Mouse (Mus musculus) ES-E14 (cell line): ENCODE results near the gene Zbtb7a.

ENCODE experiments used
- CHD2 ChIP-seq: IDR thresholded peaks from 2 replicates; pipeline ENCODE4 v1.6.1; 2014; ENCODE audit warnings: mild to moderate bottlenecking, low read depth, low read length, inconsistent platforms
- HCFC1 ChIP-seq: IDR thresholded peaks from 2 replicates; pipeline ENCODE4 v1.6.1; 2012; ENCODE audit warnings: low read length, inconsistent platforms, borderline replicate concordance; ENCODE audit not compliant: insufficient read depth
- MAFK ChIP-seq: IDR thresholded peaks from 2 replicates; pipeline ENCODE4 v1.6.1; 2014; ENCODE audit warnings: mild to moderate bottlenecking, low read depth, low read length, inconsistent platforms; ENCODE audit not compliant: insufficient read depth
- ZC3H11A ChIP-seq: IDR thresholded peaks from 2 replicates; pipeline ENCODE4 v1.6.1; 2012; ENCODE audit warnings: low read depth, mild to moderate bottlenecking, inconsistent platforms, low read length, borderline replicate concordance
- ZNF384 ChIP-seq: IDR thresholded peaks from 2 replicates; pipeline ENCODE4 v1.6.1; 2012; ENCODE audit warnings: low read depth, low read length, inconsistent platforms

GRCm38 (mm10) chr10:81134181-81134587 lies 836 bp upstream of the Zbtb7a start:
- TF ChIP-seq ZC3H11A (no peak), MAFK (no peak), CHD2 (no peak), ZNF384 (no peak), HCFC1 (no peak)
